Mouse (Mus musculus): Measurements from ENCODE around the gene Cend1.
A peak's percentile ranks its signal among the peaks of the same experiment; 100 is the strongest.

Cend1 gene

DNA sequence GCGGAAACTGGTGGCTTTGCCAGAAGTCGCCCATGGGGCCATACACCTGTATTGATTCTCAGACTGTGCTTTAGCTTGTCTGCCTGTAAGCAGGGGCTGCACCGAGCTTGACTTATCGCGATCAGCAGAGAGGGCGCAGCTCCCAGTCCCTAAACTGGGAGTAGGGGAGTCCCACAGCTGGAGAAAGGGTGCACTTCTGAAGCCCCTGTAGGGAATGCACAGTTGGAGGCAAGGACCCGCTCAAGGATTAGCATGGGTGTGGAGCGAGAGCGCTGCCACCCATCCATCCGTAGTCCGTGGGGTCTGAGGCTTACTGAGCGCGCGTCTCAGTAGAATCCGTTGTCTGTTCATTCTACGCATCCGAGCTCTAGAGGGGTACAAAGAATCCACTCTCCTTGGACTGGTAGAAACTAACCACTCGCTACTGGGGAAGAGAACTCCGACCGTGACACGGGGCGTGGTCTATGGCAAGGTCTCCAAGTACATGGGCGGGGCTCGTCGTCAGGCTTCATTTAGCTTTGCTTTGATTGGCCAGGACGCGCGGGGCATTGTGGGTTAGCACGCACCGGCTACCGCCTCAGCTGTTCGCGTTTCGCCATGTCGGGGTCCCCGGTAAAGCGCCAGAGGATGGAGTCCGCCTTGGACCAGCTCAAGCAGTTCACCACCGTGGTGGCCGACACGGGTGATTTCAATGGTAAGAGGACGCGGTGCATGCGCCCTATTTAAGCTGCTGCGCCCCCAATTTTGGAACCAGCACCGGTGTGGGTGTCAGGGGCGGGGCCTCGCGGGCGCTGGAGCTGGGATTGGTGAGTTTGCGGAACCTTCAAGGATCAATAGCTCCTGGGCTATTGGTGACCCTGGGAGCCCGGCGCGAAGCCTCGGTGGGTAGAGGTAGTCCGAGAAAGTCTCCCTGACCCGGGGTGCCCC lies 37.4 kb downstream of the Cend1 start, which contains the start of gene Taldo1:
Gene Taldo1, plus strand, starts transcription at position 575 of the 927 bp plus-strand sequence.
- DNase-seq (ENCODE audit: low spot score) = peak; percentile 99

DNA sequence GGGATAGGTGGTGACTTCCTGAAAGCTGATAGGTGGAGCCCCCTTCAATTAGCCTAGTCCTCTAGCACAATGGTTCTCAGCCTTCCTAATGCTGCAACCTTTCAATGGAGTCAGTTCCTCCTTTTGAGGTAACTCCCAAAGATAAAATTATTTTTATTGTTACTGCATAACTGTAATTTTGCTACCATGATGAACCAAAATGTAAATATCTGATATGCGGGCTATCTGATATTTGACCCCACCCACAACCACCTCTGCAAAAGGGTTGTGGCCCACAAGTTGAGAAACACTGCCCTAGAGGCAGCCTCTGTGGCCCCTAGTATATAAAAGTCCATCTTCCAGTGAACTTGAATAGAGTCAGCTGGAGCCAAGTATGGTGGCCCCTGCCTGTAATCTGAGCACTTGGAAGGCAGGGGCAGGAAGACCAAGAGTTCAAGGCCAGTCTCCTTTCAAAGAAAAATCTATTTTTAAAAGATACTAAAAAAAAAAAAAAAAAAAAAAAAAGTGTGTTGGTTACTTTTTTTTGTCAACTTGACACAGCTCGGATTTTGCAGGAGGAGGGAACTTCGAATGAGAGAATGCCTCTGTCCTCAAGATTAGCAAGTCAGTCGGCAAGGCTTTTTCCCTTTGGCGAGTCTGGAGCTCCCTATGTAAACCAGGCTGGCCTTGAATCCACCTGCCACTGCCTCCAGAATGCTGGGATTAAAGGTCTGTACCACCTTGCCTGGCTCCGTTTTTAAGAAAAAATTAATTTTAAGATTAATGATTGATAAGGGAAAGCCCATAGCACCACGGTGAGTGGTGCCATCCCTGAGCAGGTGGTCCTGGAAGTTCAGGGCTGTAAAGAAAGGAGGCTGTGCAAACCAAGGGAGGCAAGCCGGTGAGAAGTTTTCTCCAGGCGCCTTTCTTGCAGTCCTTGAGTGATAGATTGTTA lies 38.7 kb downstream of the Cend1 start:
- DNase-seq (ENCODE audit: low spot score) = no peak

DNA sequence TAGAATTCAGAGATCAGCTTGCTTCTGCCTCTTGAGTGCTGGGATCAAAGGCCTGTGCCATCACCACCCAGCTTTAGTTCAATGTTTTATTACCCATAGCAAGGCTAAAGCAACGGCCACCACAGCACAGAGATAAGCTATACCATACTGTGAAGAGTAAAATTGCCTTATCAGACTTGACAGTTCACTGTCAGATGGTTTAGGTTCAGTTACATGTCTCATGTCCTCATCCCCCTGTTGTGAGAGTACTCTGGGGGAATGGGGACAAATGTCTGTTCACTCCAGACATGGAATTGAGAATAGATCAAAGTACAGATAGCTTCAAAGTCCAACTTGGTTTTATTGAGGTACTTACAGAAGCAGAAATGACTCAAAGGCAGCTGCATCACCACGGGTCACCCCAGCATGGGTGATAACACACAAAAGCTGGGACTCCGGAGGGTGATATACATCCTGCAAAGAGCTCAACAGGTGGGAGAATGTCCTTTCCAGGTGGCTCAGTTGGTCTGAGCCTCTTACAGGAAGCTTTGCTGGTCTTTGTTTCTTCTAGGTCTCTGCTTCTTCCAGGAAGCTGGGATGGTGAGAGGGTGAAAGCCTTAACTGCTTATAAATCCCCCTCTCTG lies 40.7 kb downstream of the Cend1 start:
- no peak for DNase-seq (ENCODE audit: low spot score)

DNA sequence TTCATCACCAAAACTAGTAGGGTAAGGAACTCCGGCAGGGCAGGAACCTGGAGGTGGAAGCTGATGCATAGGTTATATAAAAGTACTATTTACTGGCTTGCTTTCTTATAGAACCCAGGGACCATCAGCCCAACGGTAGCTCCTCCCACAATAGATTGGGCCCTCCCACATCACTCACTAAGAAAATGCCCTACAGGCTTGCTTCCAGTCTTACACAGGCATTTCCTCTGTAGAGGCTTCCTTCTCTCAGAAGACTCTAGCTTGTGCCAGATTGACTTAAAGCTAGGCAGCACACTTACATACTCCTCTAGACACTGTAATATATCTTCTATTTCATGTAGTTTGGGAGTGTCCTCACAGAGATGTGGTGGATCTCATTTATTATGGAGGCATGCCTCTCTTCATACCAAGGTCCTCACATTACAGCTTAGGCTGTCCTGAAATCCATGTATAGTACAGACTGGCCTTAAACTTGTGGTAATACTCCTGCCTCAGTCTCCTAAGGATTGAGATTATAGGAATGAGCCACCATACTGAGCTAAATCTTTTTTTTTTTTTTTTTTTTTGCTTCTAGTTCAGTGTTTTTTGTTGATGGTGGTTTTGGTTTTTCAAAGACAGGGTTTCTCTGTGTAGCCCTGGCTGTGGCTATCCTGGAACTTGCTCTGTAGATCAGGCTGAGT lies 41.3 kb downstream of the Cend1 start:
- DNase-seq (ENCODE audit: low spot score) = no peak

DNA sequence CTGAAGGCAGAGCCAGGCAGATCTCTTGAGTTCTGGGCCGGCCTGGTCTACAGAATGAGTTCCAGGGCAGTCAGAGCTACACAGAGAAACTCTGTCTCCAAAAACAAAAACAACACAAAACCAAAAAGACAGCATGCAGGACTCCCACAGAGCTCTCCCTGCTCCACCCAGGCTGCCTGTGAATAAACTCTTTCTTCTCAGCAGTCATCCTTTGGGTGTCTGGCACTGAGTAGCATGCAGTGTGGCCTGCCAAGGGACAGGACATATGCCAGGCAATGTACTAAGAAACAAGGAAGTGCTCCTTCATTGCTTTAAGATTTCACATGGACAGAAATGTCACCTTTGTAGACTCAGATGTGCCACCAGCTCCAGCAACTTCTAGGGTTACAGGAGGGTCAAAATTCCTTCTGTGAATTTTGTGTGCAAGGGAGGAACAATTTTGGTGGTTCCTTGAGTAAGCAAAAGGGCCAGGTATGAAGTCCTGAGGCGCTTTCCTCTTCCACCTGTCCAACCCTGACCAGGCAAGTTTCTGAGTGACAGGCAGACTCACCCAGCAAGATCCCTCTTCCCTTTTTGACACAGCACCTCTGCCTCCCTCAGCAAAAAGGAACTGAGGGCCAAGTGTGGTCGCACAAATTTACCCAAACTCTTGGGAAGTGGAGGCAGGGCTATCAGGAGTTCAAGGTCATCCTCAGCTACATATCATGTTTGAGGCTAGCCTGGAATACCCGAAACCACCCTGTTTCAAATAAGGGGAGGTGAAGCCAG lies 48.0 kb downstream of the Cend1 start:
- no peak for DNase-seq (ENCODE audit: low spot score)

DNA sequence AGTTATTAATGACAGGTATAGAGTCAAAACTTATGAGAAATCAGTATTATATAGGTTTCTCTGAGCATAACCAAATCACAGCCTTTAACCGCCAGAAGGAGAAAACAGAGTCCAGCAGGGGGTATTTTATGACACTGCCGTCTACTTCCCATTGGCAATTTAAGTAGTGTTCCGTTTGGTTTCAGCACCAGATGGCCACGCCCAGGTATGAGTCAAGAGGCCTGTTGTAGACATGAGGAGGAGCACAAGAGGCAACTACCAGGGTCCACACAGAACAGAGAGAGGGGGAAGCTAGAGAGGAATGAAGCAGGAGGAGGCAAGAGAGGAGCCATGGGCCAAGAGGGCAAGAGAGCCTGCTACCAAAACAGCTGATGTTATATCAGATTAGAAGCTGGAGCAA lies 49.7 kb downstream of the Cend1 start:
- DNase-seq (ENCODE audit: low spot score) = no peak

All from testis, postnatal 10 days (tissue).